Mouse (Mus musculus) testis, adult 2 months (tissue): ENCODE results near the gene Syt9.

Experiments used
- CTCF ChIP-seq: fragments of 200-500 bp; IDR thresholded peaks from 2 replicates; pipeline ENCODE4 v1.5.1; 2012; ENCODE audit warnings: low read depth, mild to moderate bottlenecking, inconsistent platforms, low read length, moderate library complexity; ENCODE audit not compliant: control insufficient read depth, insufficient read depth, insufficient replicate concordance
- POLR2A ChIP-seq: fragments of 200-500 bp; IDR thresholded peaks from 2 replicates; pipeline ENCODE4 v1.6.1; 2012; ENCODE audit warnings: low read depth, mild to moderate bottlenecking, inconsistent platforms, low read length, moderate library complexity; ENCODE audit not compliant: control insufficient read depth

- no peak for TF ChIP-seq CTCF
- no peak for TF ChIP-seq POLR2A
Measured at GRCm38 (mm10) chr7:107362634-107363033, 7.9 kb upstream of the Syt9 start.
